Mouse (Mus musculus) spleen, embryonic (tissue): Measurements from ENCODE around the gene Cyp4f15.
"Not testable (repeated sequence)": the region's sequence is repeated elsewhere in the genome, so short reads cannot be mapped to it uniquely, and the experiment has no call there.

ENCODE experiments used
- CTCF ChIA-PET: fragments of 350-600 bp; sonication (Branson Sonifier 250); formaldehyde crosslinking; loops from one replicate; lab custom pipeline; 2022; lab: Charles Lee

Gene Cyp4f15

DNA sequence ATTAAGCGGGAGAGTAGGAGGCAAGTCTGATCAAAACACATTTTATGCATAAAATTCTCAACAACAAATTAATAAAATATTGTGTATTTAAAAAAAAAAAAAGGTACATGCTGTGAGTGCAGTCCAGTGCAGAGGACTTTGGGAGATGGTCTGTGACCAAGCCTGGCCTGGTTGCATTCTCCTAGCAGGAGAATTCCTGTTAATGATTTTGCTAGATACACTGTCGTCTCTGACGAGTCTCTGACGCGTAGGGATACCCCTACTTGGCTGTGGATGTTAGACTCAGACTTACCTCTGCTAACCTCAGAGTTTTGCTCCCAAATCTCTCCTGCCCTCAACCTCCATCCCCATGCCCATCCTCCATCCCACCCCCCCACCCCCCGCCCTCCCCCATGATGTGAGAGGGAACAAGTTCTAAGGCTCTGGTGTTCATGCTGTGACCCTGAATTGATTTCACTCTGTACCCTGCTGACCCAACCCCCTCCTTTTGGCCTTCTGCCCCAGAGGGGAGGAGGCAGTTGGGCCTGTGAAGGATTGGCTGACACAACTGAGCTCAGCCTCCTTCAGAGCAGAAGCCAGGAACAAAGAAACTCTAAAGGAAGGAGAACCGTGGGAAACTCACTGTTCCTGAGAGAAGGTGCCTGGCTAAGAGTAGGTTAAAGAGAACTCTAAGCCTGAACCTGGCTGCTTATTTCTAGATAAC is at the start of gene Cyp4f15:
Gene Cyp4f15 (plus strand): TSS at position 580 of the 703 bp plus-strand sequence.
- CTCF ChIA-PET: no interaction called here

GRCm38 (mm10) chr17:32636341-32636740 is 49.1 kb upstream of the Cyp4f15 start:
- CTCF ChIA-PET: interaction anchor here (0.6 kb wide), 1 partner anchor 1073 kb away, joined by 3 read pairs; no protein-coding TSS in a partner anchor

GRCm38 (mm10) chr17:32637151-32637550 is 48.3 kb upstream of the Cyp4f15 start:
- CTCF ChIA-PET: interaction anchor here (0.5 to 0.6 kb wide), 2 partner anchors 326 to 1072 kb away, joined by 3 to 4 read pairs; no protein-coding TSS in a partner anchor

DNA sequence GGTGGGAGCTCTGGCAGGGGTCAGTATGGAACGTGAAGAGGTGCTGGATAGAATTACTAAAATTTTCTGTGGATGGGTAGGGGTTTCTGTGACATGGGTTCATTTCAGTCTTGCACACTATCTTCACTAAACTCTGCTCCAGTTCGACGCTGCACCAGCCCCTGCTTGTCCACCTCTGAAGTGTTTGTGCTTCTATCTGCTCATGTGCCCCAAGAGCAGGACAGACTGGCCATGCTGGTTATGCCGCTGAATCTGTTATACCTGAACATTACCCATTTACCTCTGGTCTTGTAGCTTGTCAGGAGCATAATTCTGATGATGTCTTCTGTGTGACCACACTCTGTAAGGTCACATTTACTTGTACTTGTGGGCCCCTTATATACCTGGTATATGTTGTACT is 38.8 kb upstream of the Cyp4f15 start:
- CTCF ChIA-PET: no interaction called here

DNA sequence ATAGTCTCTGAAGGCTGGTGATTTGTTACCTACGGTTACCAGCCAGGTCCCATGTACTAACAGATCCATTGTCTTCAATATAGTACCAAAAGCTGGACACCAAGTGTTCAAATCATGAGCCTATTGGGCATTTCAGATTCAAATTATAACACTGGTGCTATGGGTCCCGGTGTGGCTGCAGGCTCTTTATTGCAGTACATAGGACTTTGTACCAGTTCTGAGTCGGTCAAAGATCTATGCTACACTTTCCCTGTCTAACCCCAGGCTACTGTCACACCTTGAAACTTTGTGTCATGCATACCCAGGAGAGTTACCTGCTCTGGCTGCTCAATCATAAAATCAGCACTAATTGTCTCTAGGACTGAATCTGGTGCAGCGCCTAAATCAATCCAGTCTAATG is 31.6 kb upstream of the Cyp4f15 start:
- CTCF ChIA-PET: interaction anchor here (0.5 kb wide), 1 partner anchor 120 kb away, joined by 7 read pairs; no protein-coding TSS in a partner anchor

DNA sequence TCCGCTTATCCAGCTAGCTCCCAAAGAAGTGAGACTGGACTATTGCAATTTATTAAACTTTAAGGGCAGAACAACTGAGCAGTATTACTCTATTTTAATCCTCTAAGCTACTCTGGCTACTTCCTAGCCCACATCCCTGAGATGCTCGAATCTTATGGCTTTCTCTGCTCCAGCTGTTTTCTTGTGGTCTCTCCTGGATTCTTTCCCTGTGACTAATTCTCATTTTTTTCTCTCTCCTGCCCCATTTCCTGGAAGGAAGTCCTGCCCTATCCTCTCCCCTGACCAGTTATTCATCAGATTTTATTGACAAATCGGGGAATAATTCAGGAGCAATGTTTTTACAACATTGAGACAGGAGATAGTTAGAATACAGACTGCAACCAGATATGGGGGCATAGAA is 28.4 kb upstream of the Cyp4f15 start:
- CTCF ChIA-PET: no interaction called here

- CTCF ChIA-PET: no interaction called here
Measured at GRCm38 (mm10) chr17:32658246-32658645, 27.2 kb upstream of the Cyp4f15 start.

DNA sequence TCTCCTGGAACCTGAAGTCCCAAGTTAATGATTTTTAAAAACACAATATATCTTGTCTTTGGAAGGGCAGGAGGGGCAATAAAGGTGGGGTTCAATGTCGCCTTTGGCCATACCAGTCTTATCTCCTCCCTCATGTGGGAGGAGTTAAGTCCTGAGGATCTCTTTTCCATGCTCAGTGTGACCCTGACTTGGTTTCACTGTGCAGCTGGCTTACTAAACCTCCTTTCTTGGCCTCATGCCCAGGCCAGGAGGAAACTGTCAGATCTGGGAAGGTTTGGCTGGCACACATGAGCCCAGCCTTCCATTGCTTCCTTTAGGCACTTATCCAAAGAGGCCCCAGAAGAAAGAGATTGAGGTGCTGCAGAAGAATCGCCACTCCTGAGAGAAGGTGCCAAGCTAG is 26.7 kb upstream of the Cyp4f15 start, which contains the start of gene Cyp4f40:
Gene Cyp4f40 (plus strand): TSS at position 189 of the 400 bp plus-strand sequence.
- CTCF ChIA-PET: no interaction called here

DNA sequence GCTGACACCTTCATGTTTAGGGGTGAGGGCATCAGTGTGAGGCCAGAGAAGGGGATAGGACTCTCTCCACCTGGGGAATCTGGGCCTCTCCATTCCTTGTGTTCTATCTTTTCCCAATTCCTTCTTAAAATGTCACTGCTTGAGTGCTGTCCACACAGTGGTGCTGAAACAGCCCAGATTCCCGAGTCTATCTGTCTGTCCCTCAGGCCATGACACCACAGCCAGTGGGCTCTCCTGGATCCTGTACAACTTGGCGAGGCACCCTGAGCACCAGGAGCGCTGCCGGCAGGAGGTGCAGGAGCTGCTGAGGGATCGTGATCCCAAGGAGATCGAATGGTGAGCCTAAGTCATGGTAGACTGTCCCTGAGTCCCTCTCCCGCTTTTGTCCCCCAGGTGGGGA is 11.5 kb upstream of the Cyp4f15 start:
- CTCF ChIA-PET: no interaction called here

DNA sequence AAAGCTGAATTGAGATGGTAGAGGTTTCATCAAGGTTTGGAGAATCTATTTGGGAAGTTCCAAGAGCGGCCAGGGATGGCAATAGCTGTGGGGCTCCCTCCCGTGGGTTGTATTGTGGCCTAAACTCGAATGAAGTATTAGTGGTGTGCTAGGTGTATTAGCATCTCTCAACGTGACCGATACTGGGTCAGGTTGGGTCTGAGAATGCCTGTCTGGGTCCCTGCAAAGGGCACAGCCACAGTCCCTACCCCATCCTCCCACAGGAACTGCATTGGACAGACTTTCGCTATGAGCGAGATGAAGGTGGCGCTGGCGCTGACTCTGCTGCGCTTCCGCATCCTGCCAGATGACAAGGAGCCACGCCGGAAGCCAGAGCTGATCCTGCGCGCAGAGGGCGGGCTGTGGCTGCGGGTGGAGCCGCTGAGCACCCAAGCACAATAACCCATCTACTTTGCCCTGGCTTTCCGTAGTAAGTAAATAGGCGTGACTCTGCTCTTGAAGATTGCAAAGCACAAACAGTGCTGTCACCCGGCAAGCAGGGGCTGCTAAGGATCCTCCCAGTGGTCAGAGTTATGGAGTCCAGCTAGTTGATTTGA is 9.3 kb upstream of the Cyp4f15 start:
- CTCF ChIA-PET: no interaction called here

- CTCF ChIA-PET: interaction anchor here (1.2 kb wide), 1 partner anchor 152 kb away, joined by 3 read pairs; no protein-coding TSS in a partner anchor
Measured at GRCm38 (mm10) chr17:32680404-32680803, 5.0 kb upstream of the Cyp4f15 start.

- CTCF ChIA-PET: no interaction called here
Measured at GRCm38 (mm10) chr17:32686722-32687121, 1.3 kb downstream of the Cyp4f15 start.

- CTCF ChIA-PET: no interaction called here
Measured at GRCm38 (mm10) chr17:32690959-32691358, 5.5 kb downstream of the Cyp4f15 start.

DNA sequence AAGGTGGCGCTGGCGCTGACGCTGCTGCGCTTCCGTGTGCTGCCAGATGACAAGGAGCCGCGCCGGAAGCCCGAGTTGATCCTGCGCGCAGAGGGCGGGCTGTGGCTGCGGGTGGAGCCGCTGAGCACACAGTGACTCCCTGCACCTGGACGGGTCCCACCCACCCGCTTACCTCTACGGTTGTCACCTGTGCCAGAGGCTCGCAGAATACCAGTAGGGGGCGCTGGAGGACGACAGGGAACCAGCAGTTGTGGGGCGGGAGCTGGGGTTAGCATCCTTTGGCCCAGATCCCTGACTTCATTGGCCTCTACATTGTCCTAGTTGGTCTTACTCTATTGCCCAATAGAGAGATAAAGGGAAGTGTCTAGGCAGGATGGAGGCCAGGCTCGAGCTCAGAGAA is 17.4 kb downstream of the Cyp4f15 start:
- CTCF ChIA-PET: no interaction called here

- CTCF ChIA-PET: not testable (repeated sequence)
Measured at GRCm38 (mm10) chr17:32710541-32710940, 25.1 kb downstream of the Cyp4f15 start.

DNA sequence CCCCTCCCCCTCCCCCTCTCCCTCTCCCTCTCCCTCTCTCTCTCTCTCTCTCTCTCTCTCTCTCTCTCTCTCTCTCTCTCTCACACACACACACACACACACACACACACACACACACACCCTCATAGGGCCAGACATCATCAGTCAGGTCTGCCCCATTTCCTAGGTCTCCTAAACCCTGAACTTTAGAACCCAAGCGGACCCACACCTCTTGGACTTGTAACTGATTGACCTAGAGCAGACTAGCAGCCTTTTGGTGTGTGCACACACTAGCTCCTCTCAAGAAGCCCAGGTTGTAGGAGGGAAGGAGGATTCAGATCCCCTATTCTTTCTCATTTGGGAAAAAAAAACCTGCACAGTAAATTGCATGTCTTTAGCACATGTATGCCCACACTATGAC is 36.7 kb downstream of the Cyp4f15 start:
- CTCF ChIA-PET: not testable (repeated sequence)

GRCm38 (mm10) chr17:32722771-32723170 is 37.3 kb downstream of the Cyp4f15 start:
- CTCF ChIA-PET: no interaction called here

DNA sequence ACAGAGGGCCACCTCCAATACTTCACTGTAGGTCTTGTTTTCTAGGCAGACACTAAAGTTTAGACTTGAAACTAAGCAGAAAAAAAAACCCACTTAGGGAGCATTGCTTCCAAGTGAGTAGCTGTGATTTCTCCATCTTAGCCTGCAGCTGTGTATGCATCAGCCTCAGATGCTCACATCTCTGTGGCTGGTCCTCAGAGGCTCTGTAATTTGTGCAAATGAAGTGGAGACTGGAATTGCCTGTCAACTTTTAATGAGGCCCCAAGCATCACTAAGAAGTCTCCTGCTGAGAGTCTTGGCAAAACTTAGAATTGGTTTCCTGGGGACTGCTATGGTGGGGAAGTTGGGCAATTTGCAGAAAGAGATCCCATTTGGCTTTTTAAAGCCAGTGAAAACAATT is 40.9 kb downstream of the Cyp4f15 start:
- CTCF ChIA-PET: not testable (repeated sequence)

- CTCF ChIA-PET: interaction anchor here (0.6 kb wide), 2 partner anchors 9 to 48 kb away, joined by 3 to 4 read pairs; no protein-coding TSS in a partner anchor
Measured at GRCm38 (mm10) chr17:32729029-32729428, 43.6 kb downstream of the Cyp4f15 start.

DNA sequence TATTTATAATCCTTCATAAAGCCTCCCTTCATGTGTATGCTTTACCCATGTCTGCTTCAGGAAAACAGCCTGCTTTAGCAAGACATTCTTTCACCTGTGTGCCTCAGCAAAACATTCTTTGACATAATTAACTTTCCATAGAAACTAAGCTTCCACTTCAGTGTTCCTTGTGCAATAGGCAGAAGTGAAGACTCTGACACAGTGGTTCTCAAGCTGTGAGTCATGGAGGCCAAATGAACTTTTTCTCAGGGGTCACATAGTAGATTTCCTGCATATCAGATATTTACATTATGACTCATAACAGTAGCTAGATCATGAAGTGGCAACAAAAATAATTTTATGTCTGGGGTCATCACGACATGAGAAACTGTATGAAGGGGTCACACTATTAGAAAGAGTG is 53.0 kb downstream of the Cyp4f15 start:
- CTCF ChIA-PET: interaction anchor here (0.6 kb wide), 1 partner anchor 9 kb away, joined by 3 read pairs; no protein-coding TSS in a partner anchor

DNA sequence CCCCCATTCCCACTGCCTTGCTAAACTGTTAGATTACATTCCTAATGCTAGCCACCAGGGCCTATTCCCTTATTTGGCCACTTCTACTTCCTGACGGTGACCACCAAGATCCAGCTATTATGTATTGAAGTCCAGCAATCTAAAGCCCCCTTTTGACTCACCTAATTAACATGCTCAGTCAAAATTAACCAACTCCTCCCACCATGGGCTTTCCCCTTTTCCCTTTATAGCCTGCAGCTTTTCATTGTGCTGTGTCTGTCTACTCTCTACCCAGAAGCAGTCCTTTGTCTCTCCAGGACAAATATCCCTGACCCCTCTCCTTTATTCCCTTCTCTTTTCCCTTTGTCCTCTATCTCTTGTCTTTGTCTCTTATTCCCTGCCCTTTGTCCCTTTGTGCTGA is 55.6 kb downstream of the Cyp4f15 start:
- CTCF ChIA-PET: no interaction called here

- CTCF ChIA-PET: interaction anchor here (0.6 kb wide), 1 partner anchor 24 kb away, joined by 7 read pairs; no protein-coding TSS in a partner anchor
Measured at GRCm38 (mm10) chr17:32750611-32751010, 65.2 kb downstream of the Cyp4f15 start.
